Comparison of ENCODE assay signal across 8 mouse cellular contexts in the genomic region with DNA sequence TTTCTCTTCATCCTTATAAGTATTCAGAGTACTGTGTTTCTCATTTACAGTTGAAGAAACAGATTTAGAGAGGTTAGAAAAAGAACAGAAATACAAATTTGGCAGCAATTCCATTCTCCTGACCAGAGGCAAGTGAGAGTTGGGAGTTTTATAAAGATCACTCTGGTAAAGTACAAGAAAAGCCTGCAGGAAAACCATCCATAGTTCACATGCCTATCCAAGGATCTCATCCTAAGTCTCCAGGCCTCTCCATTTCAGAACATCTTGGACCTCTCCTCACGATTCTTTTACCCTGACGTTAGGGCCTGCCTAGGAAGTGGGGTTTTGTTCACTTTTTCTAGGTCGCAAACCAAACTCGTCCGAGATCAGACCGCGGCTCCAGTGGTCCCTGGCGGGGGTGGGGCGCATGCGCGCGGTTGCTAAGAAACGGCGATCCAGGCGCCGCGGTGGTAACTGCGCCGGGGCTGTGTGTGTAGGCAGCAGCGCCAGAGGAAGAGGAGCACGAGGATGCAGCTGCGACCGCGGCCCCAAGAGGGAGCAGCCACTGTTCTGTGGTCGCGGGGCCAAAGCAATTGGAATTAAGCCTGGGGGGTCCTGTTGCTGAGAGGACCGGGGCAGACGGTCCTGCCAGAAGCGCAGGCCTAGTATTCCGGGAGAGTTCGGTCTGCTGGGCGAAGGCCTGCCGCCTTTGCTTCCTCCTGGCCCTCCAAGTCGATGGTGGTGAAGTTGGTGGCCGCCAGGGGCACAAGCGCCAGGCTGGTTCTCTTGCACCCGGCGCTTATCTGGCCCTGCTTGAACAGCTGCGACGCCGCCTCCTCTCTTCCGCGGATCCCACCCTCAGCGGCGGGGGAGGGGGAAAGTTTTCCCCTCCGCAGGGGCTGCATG. TPM values are rescaled to one million over a fixed set of nuclear protein-coding genes. Genes with fewer than 3 reads are reported as not detected.
A peak's percentile ranks its signal among the peaks of the same experiment; 100 is the strongest.
DNase-seq lines count a peak whose midpoint lies in the region; ATAC-seq lines count a peak whose summit lies in the region.

TSS of gene Zc3h12b (plus strand) at position 452 of the 885 bp plus-strand sequence.

- H3K4me3 ChIP-seq in forebrain, embryonic 16.5 days (replicated peaks; ENCODE audit: low read length), result peak within 1 kb of the TSS; percentile 55
- H3K4me3 ChIP-seq in liver, embryonic 16.5 days (ENCODE audit: low read depth, low read length), result peak within 1 kb of the TSS; percentile 35
- H3K4me3 ChIP-seq in neural tube, embryonic 14.5 days (ENCODE audit: low read depth, low read length), result peak within 1 kb of the TSS; percentile 43

- ATAC-seq in forebrain, embryonic 16.5 days, result peak; percentile 99
- ATAC-seq in liver, embryonic 16.5 days (ENCODE audit: low read depth), result peak; percentile 51
- peak; percentile 99 for ATAC-seq in neural tube, embryonic 14.5 days (ENCODE audit: low read depth)

- H3K9me3 ChIP-seq in forebrain, embryonic 16.5 days (ENCODE audit: control insufficient read depth, low read length), result no peaks in the 10 kb centered on the region
- H3K9me3 ChIP-seq in liver, embryonic 16.5 days (replicated peaks; ENCODE audit: control insufficient read depth, low read length), result no peaks in the 10 kb centered on the region
- H3K9me3 ChIP-seq in neural tube, embryonic 14.5 days (ENCODE audit: control insufficient read depth, low read length), result no peaks in the 10 kb centered on the region

- intact Hi-C loops in heart, postnatal 25 days (cut with DNase I), result no loop called here

- WGBS in forebrain, embryonic 16.5 days, result 12% methylated on average over 34 of the region's 46 CpGs
- WGBS in liver, embryonic 16.5 days (ENCODE audit: insufficient replicate concordance), result 13% methylated on average over 46 of the region's 46 CpGs
- WGBS in neural tube, embryonic 14.5 days, result 16% methylated on average over 40 of the region's 46 CpGs

- peak within 1 kb of the TSS; percentile 55 for H3K27ac ChIP-seq in forebrain, embryonic 16.5 days (ENCODE audit: low read length)
- H3K27ac ChIP-seq in liver, embryonic 16.5 days (ENCODE audit: low read length), result no peak within 1 kb of the TSS
- peak within 1 kb of the TSS; percentile 44 for H3K27ac ChIP-seq in neural tube, embryonic 14.5 days (ENCODE audit: low read depth, low read length)

- peak within 1 kb of the TSS; percentile 53 for H3K4me2 ChIP-seq in forebrain, embryonic 16.5 days (ENCODE audit: low read length)
- H3K4me2 ChIP-seq in liver, embryonic 16.5 days (ENCODE audit: low read depth, low read length), result peak within 1 kb of the TSS; percentile 57
- H3K4me2 ChIP-seq in neural tube, embryonic 14.5 days (ENCODE audit: low read depth, low read length), result peak within 1 kb of the TSS; percentile 47

- H3K36me3 ChIP-seq in forebrain, embryonic 16.5 days (ENCODE audit: control insufficient read depth, insufficient read depth), result no peaks in the 10 kb centered on the region
- H3K36me3 ChIP-seq in liver, embryonic 16.5 days (ENCODE audit: control insufficient read depth, insufficient read depth), result no peaks in the 10 kb centered on the region
- H3K36me3 ChIP-seq in neural tube, embryonic 14.5 days (ENCODE audit: control insufficient read depth, insufficient read depth, low read length), result no peaks in the 10 kb centered on the region

- peak within 1 kb of the TSS; percentile 63 for H3K9ac ChIP-seq in forebrain, embryonic 16.5 days (replicated peaks; ENCODE audit: low read depth, low read length)
- no peak within 1 kb of the TSS; the same call in 1 of the 2 replicates for H3K9ac ChIP-seq in liver, embryonic 16.5 days (ENCODE audit: low read depth, low read length)
- H3K9ac ChIP-seq in neural tube, embryonic 14.5 days (replicated peaks; ENCODE audit: low read depth, low read length), result peak within 1 kb of the TSS; percentile 44; the same call in 1 of the 2 replicates

- DNase-seq in ES-CJ7 (ENCODE audit: low read depth, low spot score), result peak; percentile 81
- DNase-seq in cerebellum, adult 11-12 months, result peak; percentile 68
- DNase-seq in heart, postnatal 25 days (ENCODE audit: low spot score), result peak; percentile 20
- peak; percentile 76 for DNase-seq in layer of hippocampus, adult 11-12 months (ENCODE audit: low spot score)
- DNase-seq in testis, postnatal 14 days (ENCODE audit: low spot score), result peak; percentile 77

- H3K27me3 ChIP-seq in forebrain, embryonic 16.5 days (replicated peaks; ENCODE audit: control insufficient read depth, insufficient read depth, low read length), result no peaks in the 10 kb centered on the region
- H3K27me3 ChIP-seq in liver, embryonic 16.5 days (ENCODE audit: control insufficient read depth, insufficient read depth, low read depth, low read length), result no peaks in the 10 kb centered on the region; the same call in 1 of the 2 replicates
- no peaks in the 10 kb centered on the region for H3K27me3 ChIP-seq in neural tube, embryonic 14.5 days (ENCODE audit: control insufficient read depth, insufficient read depth, low read length)

- no peaks in the 10 kb centered on the region; the same call in 1 of the 2 replicates for H3K4me1 ChIP-seq in forebrain, embryonic 16.5 days (replicated peaks; ENCODE audit: control insufficient read depth, insufficient read depth, low read length)
- H3K4me1 ChIP-seq in liver, embryonic 16.5 days (ENCODE audit: control insufficient read depth, low read depth, low read length), result no peaks in the 10 kb centered on the region
- H3K4me1 ChIP-seq in neural tube, embryonic 14.5 days (ENCODE audit: control insufficient read depth, insufficient read depth, low read length), result no peaks in the 10 kb centered on the region

RNA-seq across cellular contexts. Expression of gene Zc3h12b, which starts in this region (rescaled TPM):
- polyA plus RNA-seq in forebrain, embryonic 16.5 days (2015; fragmentation: Nextera tagmentation; extraction: Ambion mirVana), result 3.1 and 3.4 TPM in 2 replicates
- total RNA-seq in heart, postnatal 25 days (2021), result under 1 TPM; 0.47 to 0.92 TPM
- polyA plus RNA-seq in liver, embryonic 16.5 days (2015; fragmentation: Nextera tagmentation; extraction: Ambion mirVana), result 0.08 and 0.13 TPM in 2 replicates
- 3.7 and 4.7 TPM in 2 replicates for polyA plus RNA-seq in neural tube, embryonic 14.5 days (2014; fragmentation: Nextera tagmentation; extraction: Ambion mirVana)

Comparison
In these comparisons a context has a peak if more than half of its experiments do, and no peak if none do; other contexts are left out.
1. Peak in DNase-seq in heart, postnatal 25 days; RNA of the gene not detected or under 1 TPM.
2. Peak in ATAC-seq, H3K4me3 ChIP-seq and H3K4me2 ChIP-seq in liver, embryonic 16.5 days; RNA of the gene not detected or under 1 TPM.
3. DNase-seq: peak in every context shown above with its lines; median percentile 81 in ES-CJ7; 77 in testis, postnatal 14 days; 76 in layer of hippocampus, adult 11-12 months; 68 in cerebellum, adult 11-12 months; 20 in heart, postnatal 25 days.